Mouse (Mus musculus) erythroblast, embryonic 14.5 days (primary cell): ENCODE measurements around the gene Cdk18.

Experiments
- GATA1 ChIP-seq: IDR thresholded peaks from 2 replicates; pipeline ENCODE4 v1.6.1; 2012; ENCODE audit warnings: low read length, inconsistent platforms, mixed read lengths
- TAL1 ChIP-seq: IDR thresholded peaks from 3 replicates; pipeline ENCODE4 v1.6.1; 2012; ENCODE audit warnings: low read length, inconsistent platforms, mixed read lengths

GRCm38 (mm10) chr1:132157016-132157781, 17.7 kb upstream of the Cdk18 start:
- TF ChIP-seq TAL1 (no peak), GATA1 (no peak)
